Mouse (Mus musculus) testis, adult 2 months (tissue): Measurements from ENCODE around the gene Hoxd8.

ENCODE experiments used
- CTCF ChIP-seq: fragments of 200-500 bp; IDR thresholded peaks from 2 replicates; pipeline ENCODE4 v1.5.1; 2012; ENCODE audit warnings: low read depth, mild to moderate bottlenecking, inconsistent platforms, low read length, moderate library complexity; ENCODE audit not compliant: control insufficient read depth, insufficient read depth, insufficient replicate concordance
- POLR2A ChIP-seq: fragments of 200-500 bp; IDR thresholded peaks from 2 replicates; pipeline ENCODE4 v1.6.1; 2012; ENCODE audit warnings: low read depth, mild to moderate bottlenecking, inconsistent platforms, low read length, moderate library complexity; ENCODE audit not compliant: control insufficient read depth

GRCm38 (mm10) chr2:74734451-74734850, 30.0 kb downstream of the Hoxd8 start:
- no peak for TF ChIP-seq POLR2A
- no peak for TF ChIP-seq CTCF
